Mouse (Mus musculus): ENCODE measurements around the gene Rabgap1l. TPM values are rescaled to one million over a fixed set of nuclear protein-coding genes. Genes with fewer than 3 reads are reported as not detected.
"Not testable (repeated sequence)": the region's sequence is repeated elsewhere in the genome, so short reads cannot be mapped to it uniquely, and the experiment has no call there.

Rabgap1l gene
- total RNA-seq, 2 experiments from 2014 or later = 189 to 200 TPM

DNA sequence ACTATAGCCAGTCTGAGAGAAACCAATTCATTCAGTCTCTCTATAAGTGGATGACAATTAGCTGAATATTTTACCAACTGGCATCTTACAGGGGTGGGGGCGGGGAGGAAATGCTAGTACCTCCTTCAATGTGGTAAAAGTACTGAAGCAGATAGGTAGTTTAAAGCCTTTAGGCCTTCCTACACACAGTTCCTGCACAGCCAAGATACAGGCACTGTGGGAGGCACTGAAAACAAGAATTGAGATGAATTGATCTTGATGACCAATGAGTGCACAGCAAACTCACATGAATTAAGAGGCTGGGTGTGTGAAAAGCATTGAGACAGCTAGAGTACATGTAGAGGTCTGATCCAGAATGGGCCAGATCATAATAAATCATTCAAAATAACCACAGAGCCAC is 349.5 kb downstream of the Rabgap1l start:
- intact Hi-C loops (cut with DNase I) = no loop called here
- DNase-seq (ENCODE audit: low spot score in 2 of 2) = no peak

DNA sequence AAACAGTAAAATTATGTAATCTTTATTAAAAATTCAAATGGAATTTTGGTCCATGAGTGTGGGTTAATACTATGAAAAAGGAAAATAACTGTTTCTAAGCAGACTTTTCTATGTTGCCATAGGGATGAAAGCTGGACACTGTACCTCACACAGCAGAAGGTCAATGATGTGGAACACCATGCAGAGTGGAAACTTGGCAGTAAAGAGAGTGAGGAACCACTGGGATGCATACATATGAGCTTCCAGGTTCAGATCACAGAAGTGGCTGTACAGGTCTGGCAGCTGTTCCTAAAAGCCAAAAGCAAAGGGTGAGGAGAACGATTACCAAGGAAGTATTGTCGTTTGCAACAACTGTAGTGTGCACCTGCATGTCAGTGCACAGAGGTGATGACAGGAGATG is 351.3 kb downstream of the Rabgap1l start:
- DNase-seq (ENCODE audit: low spot score in 2 of 2) = no peak
- intact Hi-C loops (cut with DNase I) = no loop called here

GRCm38 (mm10) chr1:160441161-160441560 is 351.9 kb downstream of the Rabgap1l start:
- DNase-seq (ENCODE audit: low spot score in 2 of 2) = no peak
- intact Hi-C loops (cut with DNase I) = no loop called here

DNA sequence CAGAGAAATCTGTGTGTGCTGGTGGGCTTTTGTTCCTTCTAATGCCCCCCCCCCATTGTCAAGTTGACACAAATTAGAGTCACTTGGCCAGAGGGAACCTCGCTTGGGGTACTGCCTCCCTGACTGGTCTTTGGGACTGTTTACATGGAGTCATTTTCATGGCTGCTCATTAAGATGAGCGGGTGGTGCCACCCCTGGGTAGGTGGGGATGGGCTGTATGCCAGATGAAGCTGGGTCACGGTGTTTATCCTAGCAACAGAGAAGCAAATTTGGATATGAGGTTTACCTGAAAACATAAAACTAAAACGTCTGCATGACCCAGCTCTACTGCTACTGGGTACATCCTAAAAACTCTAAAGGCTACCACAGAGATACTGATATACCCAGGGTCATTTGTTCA is 354.2 kb downstream of the Rabgap1l start:
- DNase-seq (ENCODE audit: low spot score in 2 of 2) = no peak
- intact Hi-C loops (cut with DNase I) = no loop called here

GRCm38 (mm10) chr1:160417196-160417854 is 375.7 kb downstream of the Rabgap1l start:
- intact Hi-C loops (cut with DNase I) = loop anchor here (10.0 kb wide), 1 partner anchor 147 kb away; no protein-coding TSS in a partner anchor
- DNase-seq (ENCODE audit: low spot score in 2 of 2) = no peak

- intact Hi-C loops (cut with DNase I) = loop anchor here (10.0 kb wide), 1 partner anchor 154 kb away; no protein-coding TSS in a partner anchor
- peak; percentile 28 to 50 for DNase-seq (ENCODE audit: low spot score in 2 of 2)
These were observed 382.2 kb downstream of the Rabgap1l start for GRCm38 (mm10) chr1:160410822-160411221.

DNA sequence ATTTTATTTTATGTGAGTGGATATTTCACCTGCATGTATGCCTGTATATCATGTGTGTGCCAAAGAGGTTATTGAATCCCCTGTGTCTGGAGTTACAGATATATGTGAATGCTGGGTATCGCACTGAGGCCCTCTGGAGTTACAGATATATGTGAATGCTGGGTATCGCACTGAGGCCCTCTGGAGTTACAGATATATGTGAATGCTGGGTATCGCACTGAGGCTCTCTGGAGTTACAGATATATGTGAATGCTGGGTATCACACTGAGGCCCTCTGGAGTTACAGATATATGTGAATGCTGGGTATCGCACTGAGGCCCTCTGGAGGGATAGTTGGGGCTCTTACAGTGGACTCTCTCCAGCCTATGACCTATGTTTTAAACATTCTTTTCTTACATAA is 383.3 kb downstream of the Rabgap1l start:
- DNase-seq (ENCODE audit: low spot score in 2 of 2) = not testable (repeated sequence)
- intact Hi-C loops (cut with DNase I) = loop anchor here (10.0 kb wide), 2 partner anchors 135 to 155 kb away; no protein-coding TSS in a partner anchor

- intact Hi-C loops (cut with DNase I) = loop anchor here (10.0 kb wide), 1 partner anchor 136 kb away; no protein-coding TSS in a partner anchor
- no peak for DNase-seq (ENCODE audit: low spot score in 2 of 2)
These were observed 383.9 kb downstream of the Rabgap1l start for GRCm38 (mm10) chr1:160409123-160409522.

DNA sequence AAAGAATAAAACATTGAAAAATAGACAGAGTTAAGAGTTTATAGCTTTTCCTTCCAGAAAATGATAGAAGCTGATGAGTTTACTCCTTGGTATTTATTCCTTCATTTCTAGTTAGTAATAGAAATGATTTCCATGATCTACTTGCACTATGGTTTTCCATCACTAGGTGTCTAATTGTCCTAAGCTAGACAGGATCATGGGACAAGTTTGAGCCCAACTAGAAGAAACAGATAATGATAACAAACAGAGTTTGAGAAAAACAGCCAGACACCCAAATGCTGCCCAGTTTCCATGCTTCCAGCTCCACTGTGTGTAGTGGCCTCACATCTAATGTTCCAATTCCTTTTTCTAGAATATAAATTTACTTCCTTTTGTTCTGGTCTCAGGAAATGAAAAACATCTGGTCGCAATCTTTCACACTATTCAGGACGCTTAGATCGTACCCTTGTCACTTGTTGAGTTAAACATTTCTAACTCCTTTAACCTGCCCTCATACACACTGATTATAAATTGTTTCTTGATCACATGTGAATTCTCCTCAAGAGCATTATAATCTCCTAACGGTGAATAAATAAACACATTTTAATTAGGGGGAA is 384.6 kb downstream of the Rabgap1l start:
- intact Hi-C loops (cut with DNase I) = loop anchor here (10.0 kb wide), 1 partner anchor 136 kb away; no protein-coding TSS in a partner anchor
- no peak for DNase-seq (ENCODE audit: low spot score in 2 of 2)

DNA sequence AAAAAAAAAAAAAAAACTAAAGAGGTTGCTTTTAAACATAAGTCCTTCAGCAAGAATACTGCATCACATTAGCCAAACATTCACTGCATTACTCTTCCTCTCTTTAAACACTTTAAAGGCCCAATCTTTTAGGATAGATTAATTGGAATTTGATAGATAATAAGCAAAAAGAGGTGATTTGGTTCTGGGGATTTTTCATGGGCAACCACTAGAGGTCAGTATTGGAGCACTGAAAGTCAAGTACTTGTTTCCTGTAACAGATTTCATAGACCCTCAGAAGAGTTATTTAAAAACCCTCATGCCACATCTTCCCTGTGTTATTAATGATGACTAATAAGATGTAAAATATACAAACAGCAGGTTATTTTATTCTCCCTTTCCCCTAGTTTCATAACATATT is 393.6 kb downstream of the Rabgap1l start:
- intact Hi-C loops (cut with DNase I) = loop anchor here (2.0 kb wide), 1 partner anchor 317 kb away; no protein-coding TSS in a partner anchor

GRCm38 (mm10) chr1:160397037-160397436 is 396.0 kb downstream of the Rabgap1l start:
- DNase-seq (ENCODE audit: low spot score in 2 of 2) = no peak
- intact Hi-C loops (cut with DNase I) = no loop called here

More for the DNA sequence above, 393.6 kb downstream of the Rabgap1l start:
- DNase-seq (ENCODE audit: low spot score in 2 of 2) = peak in 1 of 2 experiments; percentile 57

DNA sequence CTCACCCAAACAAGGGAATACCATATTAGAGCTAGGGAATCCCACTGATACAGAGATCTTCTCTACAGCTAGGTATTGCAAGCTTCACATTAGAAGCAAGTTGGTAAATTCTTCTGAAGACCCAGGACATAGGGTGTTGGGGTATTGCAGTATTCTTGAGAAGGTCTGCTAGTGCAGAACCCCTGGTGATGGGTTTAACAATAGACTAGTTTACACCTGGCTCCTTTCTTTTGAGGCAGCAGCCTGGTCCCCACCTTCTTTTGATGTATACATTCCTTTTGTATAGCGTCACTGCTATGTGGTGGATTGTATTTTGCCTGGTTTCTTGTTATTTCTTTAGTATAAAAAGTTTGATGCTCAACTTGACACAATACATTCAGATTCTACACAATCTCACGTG is 405.6 kb downstream of the Rabgap1l start:
- no peak for DNase-seq (ENCODE audit: low spot score in 2 of 2)
- intact Hi-C loops (cut with DNase I) = no loop called here

GRCm38 (mm10) chr1:160378367-160378766 is 414.6 kb downstream of the Rabgap1l start:
- DNase-seq (ENCODE audit: low spot score in 2 of 2) = no peak
- intact Hi-C loops (cut with DNase I) = loop anchor here (5.0 kb wide), 1 partner anchor 166 kb away; the partner anchor contains the start of gene Cacybp

DNA sequence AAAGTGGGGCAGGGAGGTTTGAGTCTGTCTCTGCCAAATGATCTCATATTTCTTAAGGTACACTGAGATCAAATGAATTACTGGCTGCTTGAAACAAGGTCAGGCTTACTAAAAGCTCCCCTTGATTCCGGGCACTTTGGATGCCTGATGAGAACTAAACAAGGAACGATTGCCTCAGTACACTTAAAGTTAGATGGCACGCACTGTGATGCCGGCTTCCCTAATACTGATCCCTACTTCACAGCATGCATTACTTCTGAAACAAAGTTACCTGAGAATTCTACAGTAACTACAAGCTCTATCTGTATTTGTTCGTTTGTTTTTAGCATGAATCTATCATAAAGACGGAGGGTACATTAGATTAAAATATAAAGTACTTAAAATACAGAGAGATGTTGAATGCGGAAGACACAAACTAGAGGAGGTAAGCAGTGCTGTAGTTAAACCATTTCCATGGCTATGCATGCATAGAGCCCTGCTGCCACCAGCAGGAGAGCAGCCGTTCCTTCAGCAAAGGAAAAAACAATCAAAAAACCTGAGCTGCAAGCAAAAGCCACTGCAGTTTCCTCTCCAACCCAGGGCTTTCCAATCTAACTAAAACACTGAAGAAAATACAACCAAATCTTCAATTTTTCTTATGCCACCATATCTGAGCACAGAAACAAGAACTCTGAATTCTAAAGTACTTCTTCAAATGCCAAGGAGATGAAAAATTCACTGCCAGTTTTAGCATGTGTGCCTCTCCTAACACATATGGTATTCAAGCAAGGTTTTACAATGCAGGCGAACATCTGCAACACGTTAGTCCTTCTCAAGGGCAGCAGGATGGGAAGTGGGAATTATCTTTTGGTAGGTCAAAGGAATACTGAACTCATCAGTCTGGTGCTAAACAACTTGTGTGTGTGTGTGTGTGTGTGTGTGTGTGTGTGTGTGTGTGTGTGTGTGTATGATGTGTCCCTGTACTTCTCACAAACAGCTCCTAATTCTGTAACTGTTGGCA is 415.4 kb downstream of the Rabgap1l start:
- peak; percentile 46 to 79 for DNase-seq (ENCODE audit: low spot score in 2 of 2)
- intact Hi-C loops (cut with DNase I) = loop anchor here (1.0 to 5.0 kb wide), 2 partner anchors 146 to 165 kb away; partner anchors contain the start of gene Cacybp

- DNase-seq (ENCODE audit: low spot score in 2 of 2) = no peak
- intact Hi-C loops (cut with DNase I) = no loop called here
These were observed 418.5 kb downstream of the Rabgap1l start for GRCm38 (mm10) chr1:160374490-160374889.

- intact Hi-C loops (cut with DNase I) = no loop called here
- DNase-seq (ENCODE audit: low spot score in 2 of 2) = no peak
These were observed 419.7 kb downstream of the Rabgap1l start for GRCm38 (mm10) chr1:160373306-160373705.

- intact Hi-C loops (cut with DNase I) = no loop called here
- DNase-seq (ENCODE audit: low spot score in 2 of 2) = no peak
These were observed 421.3 kb downstream of the Rabgap1l start for GRCm38 (mm10) chr1:160371696-160372095.

DNA sequence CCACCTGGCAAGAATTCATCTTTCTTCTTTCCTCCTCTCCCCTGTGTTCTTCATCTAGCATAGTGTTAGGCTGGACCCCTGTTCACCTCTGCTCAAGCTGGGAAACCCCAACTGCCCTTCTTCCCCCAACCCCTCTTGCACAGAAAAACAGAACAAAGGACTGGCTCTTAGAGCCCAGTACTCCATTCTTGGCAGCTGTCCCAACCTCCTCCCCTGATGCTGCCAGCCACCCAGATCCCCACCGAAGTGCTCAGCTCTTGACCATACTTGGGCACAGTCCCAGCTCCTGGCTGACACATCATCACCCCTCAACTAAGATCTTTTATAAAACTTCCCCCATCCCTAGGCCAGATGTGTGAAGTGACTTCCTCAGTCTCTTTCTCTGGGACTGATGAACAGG is 422.5 kb downstream of the Rabgap1l start:
- peak in 1 of 2 experiments; percentile 23 for DNase-seq (ENCODE audit: low spot score in 2 of 2)
- intact Hi-C loops (cut with DNase I) = no loop called here

- DNase-seq (ENCODE audit: low spot score in 2 of 2) = peak in 1 of 2 experiments; percentile 27
- intact Hi-C loops (cut with DNase I) = no loop called here
These were observed 426.4 kb downstream of the Rabgap1l start for GRCm38 (mm10) chr1:160366615-160367014.

- intact Hi-C loops (cut with DNase I) = no loop called here
- DNase-seq (ENCODE audit: low spot score in 2 of 2) = no peak
These were observed 435.7 kb downstream of the Rabgap1l start for GRCm38 (mm10) chr1:160357268-160357667.
